Mouse (Mus musculus): ENCODE results near the gene Rai1.

The Rai1 gene

GRCm38 (mm10) chr11:60176975-60177657 lies 72.3 kb downstream of the Rai1 start:
- H3K27me3 ChIP-seq (ENCODE audit: insufficient read depth, low read length) = no peaks in the 10 kb centered on the region
- no peaks in the 10 kb centered on the region for H3K9me3 ChIP-seq (ENCODE audit: low read length)
- TF ChIP-seq CTCF (conservative IDR thresholded peaks at IDR 0.05; ENCODE audit: low read length) = no peak
- no peak for TF ChIP-seq POU5F1 (IDR thresholded peaks at IDR 0.05; ENCODE audit: borderline replicate concordance, low read length)
- no peak for TF ChIP-seq NANOG (IDR thresholded peaks at IDR 0.05; ENCODE audit: borderline replicate concordance, low read length)
- peaks cover 42% of the 10 kb centered on the region for H3K36me3 ChIP-seq (ENCODE audit: insufficient read depth, low read length)
- H3K4me3 ChIP-seq (replicated peaks; ENCODE audit: low read length) = peak overlapping the region; percentile 91
- H3K4me1 ChIP-seq (replicated peaks; ENCODE audit: low read depth, low read length) = peaks cover 82% of the 10 kb centered on the region

GRCm38 (mm10) chr11:60178005-60178404 lies 73.2 kb downstream of the Rai1 start:
- Histone ChIP-seq H3K4me1 (replicated peaks; ENCODE audit: low read depth, low read length) (peaks cover 82% of the 10 kb centered on the region), H3K9me3 (ENCODE audit: low read length) (no peaks in the 10 kb centered on the region), H3K36me3 (ENCODE audit: insufficient read depth, low read length) (peaks cover 37% of the 10 kb centered on the region), H3K4me3 (replicated peaks; ENCODE audit: low read length) (peak overlapping the region; percentile 91), H3K27me3 (ENCODE audit: insufficient read depth, low read length) (no peaks in the 10 kb centered on the region)
- TF ChIP-seq CTCF (conservative IDR thresholded peaks at IDR 0.05; ENCODE audit: low read length) (no peak), POU5F1 (IDR thresholded peaks at IDR 0.05; ENCODE audit: borderline replicate concordance, low read length) (no peak), NANOG (IDR thresholded peaks at IDR 0.05; ENCODE audit: borderline replicate concordance, low read length) (no peak)

DNA sequence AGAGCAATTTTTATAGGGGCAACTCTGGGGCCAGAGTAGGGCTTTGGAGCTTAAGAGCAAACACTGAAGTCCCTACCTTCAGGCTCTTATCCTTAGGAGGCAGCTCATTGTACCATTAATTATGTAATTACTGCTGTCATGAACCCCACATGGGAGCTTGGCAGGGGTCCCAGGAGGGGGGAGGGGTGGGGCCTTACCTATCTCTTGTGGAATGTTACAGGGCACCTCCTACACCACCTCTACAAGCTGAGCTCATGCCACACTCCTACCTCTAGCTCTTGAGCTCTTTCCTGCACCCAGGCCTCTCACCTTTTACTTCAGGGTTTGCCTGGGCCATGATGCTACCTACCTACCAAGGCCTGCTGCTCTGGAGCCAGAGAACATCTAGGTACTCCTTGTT lies 73.7 kb downstream of the Rai1 start:
- H3K9me3 ChIP-seq (ENCODE audit: low read length) = no peaks in the 10 kb centered on the region
- H3K36me3 ChIP-seq (ENCODE audit: insufficient read depth, low read length) = peaks cover 32% of the 10 kb centered on the region
- TF ChIP-seq CTCF (conservative IDR thresholded peaks at IDR 0.05; ENCODE audit: low read length) = no peak
- no peak; the same call in 1 of the 2 replicates for TF ChIP-seq NANOG (IDR thresholded peaks at IDR 0.05; ENCODE audit: borderline replicate concordance, low read length)
- TF ChIP-seq POU5F1 (IDR thresholded peaks at IDR 0.05; ENCODE audit: borderline replicate concordance, low read length) = no peak
- H3K4me1 ChIP-seq (replicated peaks; ENCODE audit: low read depth, low read length) = peaks cover 82% of the 10 kb centered on the region
- H3K4me3 ChIP-seq (replicated peaks; ENCODE audit: low read length) = peak overlapping the region; percentile 91
- H3K27me3 ChIP-seq (ENCODE audit: insufficient read depth, low read length) = no peaks in the 10 kb centered on the region

DNA sequence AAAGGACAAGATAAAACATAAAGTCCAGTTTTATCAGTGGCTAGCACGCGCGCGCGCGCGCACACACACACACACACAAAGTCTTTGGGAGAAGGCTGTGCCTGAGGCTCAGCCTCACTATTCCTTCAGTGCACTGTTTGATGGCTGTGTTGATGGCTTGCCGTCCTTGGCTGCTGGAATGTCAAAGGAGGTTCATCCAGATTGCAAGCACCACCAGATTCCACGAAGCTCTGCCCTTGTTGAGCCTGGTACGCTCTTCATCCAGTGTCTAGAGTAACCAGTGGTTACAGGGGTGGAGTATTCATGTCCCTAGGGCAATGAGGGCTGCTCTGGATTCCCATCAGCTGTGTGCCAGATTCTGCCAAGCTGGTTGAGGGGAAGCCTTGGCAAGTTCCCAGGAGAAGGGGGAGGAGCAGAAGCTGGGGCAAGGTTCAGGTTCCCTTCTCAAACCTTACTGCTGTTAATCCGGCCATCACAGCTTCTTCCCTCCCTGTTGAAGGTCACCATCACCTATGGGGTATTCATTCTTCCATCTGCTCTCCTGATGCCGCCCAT lies 77.4 kb downstream of the Rai1 start:
- H3K36me3 ChIP-seq (ENCODE audit: insufficient read depth, low read length) = peaks cover 57% of the 10 kb centered on the region
- TF ChIP-seq POU5F1 (IDR thresholded peaks at IDR 0.05; ENCODE audit: borderline replicate concordance, low read length) (no peak), CTCF (conservative IDR thresholded peaks at IDR 0.05; ENCODE audit: low read length) (no peak), NANOG (IDR thresholded peaks at IDR 0.05; ENCODE audit: borderline replicate concordance, low read length) (no peak)
- no peaks in the 10 kb centered on the region for H3K9me3 ChIP-seq (ENCODE audit: low read length)
- H3K4me3 ChIP-seq (replicated peaks; ENCODE audit: low read length) = no peak overlapping the region; the same call in 1 of the 2 replicates
- H3K27me3 ChIP-seq (ENCODE audit: insufficient read depth, low read length) = peaks cover 23% of the 10 kb centered on the region
- H3K4me1 ChIP-seq (replicated peaks; ENCODE audit: low read depth, low read length) = peaks cover 100% of the 10 kb centered on the region

DNA sequence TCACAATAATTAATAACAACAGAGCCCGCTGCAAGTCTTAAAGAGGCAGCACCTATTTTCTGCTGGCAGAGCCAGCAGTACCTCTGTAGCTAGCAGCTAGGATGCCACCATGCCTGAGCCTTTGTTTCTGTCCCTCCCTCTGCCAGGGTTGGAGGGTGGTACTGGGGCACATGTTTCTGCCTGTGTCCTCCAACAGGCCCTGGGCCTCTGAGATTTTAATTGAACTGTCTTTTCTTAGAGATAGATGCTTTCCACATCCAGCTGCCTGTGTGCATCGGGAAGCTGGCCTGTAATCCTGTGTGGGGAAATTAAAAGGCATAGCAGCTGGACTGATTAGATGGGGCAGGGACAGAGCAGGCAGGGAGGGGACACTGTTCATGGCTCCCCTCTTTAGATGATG lies 77.9 kb downstream of the Rai1 start:
- TF ChIP-seq CTCF (conservative IDR thresholded peaks at IDR 0.05; ENCODE audit: low read length) (no peak), POU5F1 (IDR thresholded peaks at IDR 0.05; ENCODE audit: borderline replicate concordance, low read length) (no peak), NANOG (IDR thresholded peaks at IDR 0.05; ENCODE audit: borderline replicate concordance, low read length) (no peak)
- Histone ChIP-seq H3K27me3 (ENCODE audit: insufficient read depth, low read length) (peaks cover 28% of the 10 kb centered on the region), H3K4me1 (replicated peaks; ENCODE audit: low read depth, low read length) (peaks cover 100% of the 10 kb centered on the region), H3K4me3 (replicated peaks; ENCODE audit: low read length) (no peak overlapping the region; the same call in 1 of the 2 replicates), H3K36me3 (ENCODE audit: insufficient read depth, low read length) (peaks cover 61% of the 10 kb centered on the region), H3K9me3 (ENCODE audit: low read length) (no peaks in the 10 kb centered on the region)

DNA sequence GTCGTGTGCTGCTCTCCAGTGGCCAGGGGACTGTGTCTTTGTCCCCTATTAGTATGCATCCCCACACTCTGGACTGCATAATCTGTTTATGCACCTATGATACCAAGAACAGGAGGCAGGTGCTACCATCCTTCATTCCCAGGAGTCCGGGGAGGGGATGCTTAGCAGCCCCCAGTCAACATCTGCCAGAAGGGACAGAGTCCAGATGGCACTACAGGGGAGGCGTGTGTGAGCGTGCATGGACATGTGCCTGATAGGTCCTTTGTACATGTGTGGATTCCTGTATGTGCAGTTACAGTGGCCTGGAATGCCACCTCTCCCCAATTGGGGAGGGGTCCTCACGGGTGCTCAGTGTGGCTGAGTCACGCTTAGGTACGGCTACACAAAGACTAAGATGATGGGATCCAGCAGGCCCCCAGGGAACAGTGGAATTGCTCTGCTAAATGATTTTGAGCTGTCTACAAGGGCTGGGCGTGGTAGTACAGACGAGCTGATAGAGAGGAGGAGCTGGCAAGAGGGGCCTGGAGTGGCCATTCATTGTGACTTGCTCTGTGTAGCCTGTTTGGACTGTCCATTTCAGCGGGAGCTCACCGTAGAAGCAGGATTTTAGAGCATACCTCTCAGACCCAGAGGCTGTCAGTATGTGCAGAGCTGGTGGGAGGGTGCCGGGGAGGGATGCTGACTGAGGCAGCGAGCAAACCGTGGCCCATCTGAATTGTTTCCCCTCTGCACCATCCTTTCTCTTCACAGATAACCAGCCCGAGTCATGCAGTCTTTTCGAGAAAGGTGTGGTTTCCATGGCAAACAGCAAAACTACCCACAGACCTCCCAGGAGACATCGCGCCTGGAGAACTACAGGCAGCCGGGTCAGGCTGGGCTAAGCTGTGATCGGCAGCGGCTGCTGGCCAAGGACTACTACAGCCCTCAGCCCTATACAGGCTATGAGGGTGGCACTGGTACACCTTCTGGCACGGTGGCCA lies 79.8 kb downstream of the Rai1 start:
- H3K36me3 ChIP-seq (ENCODE audit: insufficient read depth, low read length) = peaks cover 58% of the 10 kb centered on the region
- TF ChIP-seq NANOG (IDR thresholded peaks at IDR 0.05; ENCODE audit: borderline replicate concordance, low read length) = no peak
- H3K4me3 ChIP-seq (replicated peaks; ENCODE audit: low read length) = no peak overlapping the region
- H3K27me3 ChIP-seq (ENCODE audit: insufficient read depth, low read length) = peaks cover 46% of the 10 kb centered on the region
- H3K9me3 ChIP-seq (ENCODE audit: low read length) = no peaks in the 10 kb centered on the region
- H3K4me1 ChIP-seq (replicated peaks; ENCODE audit: low read depth, low read length) = peaks cover 100% of the 10 kb centered on the region

GRCm38 (mm10) chr11:60185396-60186231 lies 80.8 kb downstream of the Rai1 start:
- peaks cover 100% of the 10 kb centered on the region for H3K4me1 ChIP-seq (replicated peaks; ENCODE audit: low read depth, low read length)
- peaks cover 46% of the 10 kb centered on the region for H3K27me3 ChIP-seq (ENCODE audit: insufficient read depth, low read length)
- no peaks in the 10 kb centered on the region for H3K9me3 ChIP-seq (ENCODE audit: low read length)
- TF ChIP-seq POU5F1 (IDR thresholded peaks at IDR 0.05; ENCODE audit: borderline replicate concordance, low read length) (no peak), CTCF (conservative IDR thresholded peaks at IDR 0.05; ENCODE audit: low read length) (no peak), NANOG (IDR thresholded peaks at IDR 0.05; ENCODE audit: borderline replicate concordance, low read length) (no peak)
- H3K4me3 ChIP-seq (replicated peaks; ENCODE audit: low read length) = peak overlapping the region; percentile 69; the same call in 1 of the 2 replicates
- peaks cover 57% of the 10 kb centered on the region for H3K36me3 ChIP-seq (ENCODE audit: insufficient read depth, low read length)

Data from E14TG2a.4 (cell line).